Mouse (Mus musculus) heart, embryonic 10.5 days (tissue): ENCODE data around the gene Arid5b. TPM values are rescaled to one million over a fixed set of nuclear protein-coding genes. Genes with fewer than 3 reads are reported as not detected.

Source experiments
- DNase-seq: peaks from one replicate; pipeline ENCODE4 v3.0.0-alpha.2; 2017; ENCODE audit warnings: low spot score
- H3K27ac ChIP-seq: fragments of 300-500 bp; sonication (generic); 2 replicates; pipeline ENCODE4 v1.5.1; 2016; ENCODE audit warnings: mild to moderate bottlenecking
- H3K27me3 ChIP-seq: fragments of 300-500 bp; sonication (generic); 2 replicates; pipeline ENCODE4 v1.6.1; 2016; ENCODE audit warnings: mild to moderate bottlenecking; ENCODE audit not compliant: poor library complexity, insufficient read depth, severe bottlenecking
- H3K36me3 ChIP-seq: fragments of 300-500 bp; sonication (generic); 2 replicates; pipeline ENCODE4 v1.6.1; 2016; ENCODE audit warnings: mild to moderate bottlenecking, moderate library complexity
- H3K4me1 ChIP-seq: fragments of 300-500 bp; sonication (generic); 2 replicates; pipeline ENCODE4 v1.6.1; 2016; ENCODE audit warnings: mild to moderate bottlenecking
- H3K4me3 ChIP-seq: fragments of 300-500 bp; sonication (generic); 2 replicates; pipeline ENCODE4 v1.5.1; 2016; ENCODE audit warnings: mild to moderate bottlenecking, moderate library complexity
- H3K9me3 ChIP-seq: fragments of 300-500 bp; sonication (generic); 2 replicates; pipeline ENCODE4 v1.6.1; 2016; ENCODE audit warnings: mild to moderate bottlenecking, moderate library complexity
- WGBS: fragments of 180-500 bp; shearing (Covaris S2); methylation state at CpG from one replicate; pipeline ENCODE4 v1.1.7; 2016; 5-methylcytosine and 5-hydroxymethylcytosine counted together
- polyA plus RNA-seq: library from polyadenylated mRNA; unstranded; fragments of >200 nt; fragmentation: Nextera tagmentation; extraction: Ambion mirVana; gene quantifications from 2 replicates; pipeline ENCODE4 v1.2.1, GENCODE M21; 2016

The Arid5b gene
- polyA plus RNA-seq, 1 experiment from 2014 or later, result 18.2 TPM

DNA sequence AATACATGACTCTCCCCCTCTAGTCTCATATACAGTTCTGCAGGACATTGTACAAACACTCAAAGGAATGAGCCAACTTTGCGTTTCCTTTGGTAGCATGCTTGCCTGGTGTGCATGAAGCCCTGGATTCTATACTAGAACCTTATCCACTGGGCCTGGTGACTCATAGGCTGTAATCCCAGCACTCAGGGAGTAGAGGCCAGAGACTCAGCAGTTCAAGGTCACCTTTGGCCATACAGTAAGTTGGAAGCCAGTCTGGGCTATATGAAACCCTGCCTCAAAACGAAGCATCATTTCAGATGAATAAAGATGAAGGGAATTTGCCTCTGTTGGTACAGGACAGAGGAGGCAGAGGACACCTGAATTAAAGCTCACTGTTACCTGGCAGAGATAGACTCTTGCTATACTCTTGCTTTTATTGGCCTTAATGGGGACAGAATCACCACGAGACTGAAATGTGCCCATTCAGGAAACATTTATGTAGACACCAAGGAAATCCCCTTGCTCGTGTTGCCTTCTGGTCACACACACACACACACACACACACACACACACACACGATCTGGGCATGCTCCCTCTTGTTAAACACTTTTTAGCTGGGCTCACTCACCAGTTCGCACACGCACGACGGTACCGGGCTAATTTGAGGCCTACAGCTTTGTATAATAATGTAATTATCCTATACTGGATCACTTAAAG, 21.0 kb downstream of the Arid5b start:
- 85% methylated on average over 10 of the region's 10 CpGs for WGBS
- Histone ChIP-seq H3K9me3 (no peaks in the 10 kb centered on the region), H3K4me1 (peaks cover 10% of the 10 kb centered on the region), H3K36me3 (no peaks in the 10 kb centered on the region; the same call in 1 of the 2 replicates), H3K27me3 (no peaks in the 10 kb centered on the region), H3K4me3 (no peak overlapping the region), H3K27ac (no peak overlapping the region)
- DNase-seq, result no peak

DNA sequence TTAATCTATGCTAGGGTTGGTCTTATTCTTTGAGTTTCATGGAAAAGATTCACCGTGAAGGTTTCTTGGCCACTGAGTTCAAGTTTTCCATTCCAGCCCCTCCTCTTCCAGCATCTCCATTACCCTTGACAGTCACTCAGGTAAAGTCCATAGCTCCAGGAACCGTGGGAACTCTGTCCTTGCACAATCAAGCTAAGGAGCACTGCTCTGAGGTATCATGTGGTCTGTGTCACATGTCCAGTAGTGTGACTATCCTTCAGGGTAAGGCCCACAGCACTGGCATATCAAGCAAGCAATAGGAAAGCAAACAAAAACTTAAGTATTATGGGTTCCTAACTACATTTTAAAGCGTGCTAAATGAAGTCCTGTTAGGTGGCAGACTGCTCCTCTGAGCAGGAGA, 22.4 kb downstream of the Arid5b start:
- no peaks in the 10 kb centered on the region for H3K9me3 ChIP-seq
- no peaks in the 10 kb centered on the region for H3K27me3 ChIP-seq
- H3K4me3 ChIP-seq, result no peak overlapping the region
- peaks cover 10% of the 10 kb centered on the region for H3K4me1 ChIP-seq
- H3K36me3 ChIP-seq, result no peaks in the 10 kb centered on the region; the same call in 1 of the 2 replicates
- DNase-seq, result no peak
- no peak overlapping the region for H3K27ac ChIP-seq
- 71% methylated on average over 3 of the region's 3 CpGs for WGBS

DNA sequence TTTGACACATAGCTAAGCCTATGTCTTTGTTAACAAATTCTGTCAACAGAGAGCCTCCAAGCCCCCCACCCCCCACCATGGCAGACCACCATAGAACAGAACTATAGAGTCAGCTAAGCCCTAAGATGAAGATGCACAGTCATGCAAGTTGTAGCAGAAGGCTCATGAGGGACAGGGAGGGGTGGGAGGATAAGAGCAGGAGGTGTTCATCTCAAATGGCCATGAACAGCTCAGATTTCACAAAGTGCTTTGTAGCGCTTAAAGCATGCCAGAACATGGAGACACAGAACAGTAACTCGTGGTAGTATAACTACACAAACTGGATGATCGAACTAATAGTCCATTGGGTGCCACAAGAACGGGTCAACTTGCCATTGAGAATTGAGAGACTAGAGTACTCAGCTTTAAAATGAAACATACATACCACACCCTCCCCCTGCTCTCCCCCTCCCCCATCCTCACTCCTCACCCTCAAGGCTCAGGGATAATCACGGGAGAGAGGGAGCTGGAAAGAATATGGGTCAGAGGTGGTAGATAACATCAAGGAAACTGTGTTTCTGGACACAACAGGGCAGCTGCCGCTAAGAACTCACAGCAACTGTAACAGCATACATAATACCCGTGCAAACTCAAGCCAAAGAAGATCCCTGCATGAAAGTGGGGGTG, 25.0 kb downstream of the Arid5b start:
- no peak overlapping the region for H3K4me3 ChIP-seq
- H3K27ac ChIP-seq, result no peak overlapping the region
- no peaks in the 10 kb centered on the region; the same call in 1 of the 2 replicates for H3K36me3 ChIP-seq
- H3K27me3 ChIP-seq, result no peaks in the 10 kb centered on the region
- 74% methylated on average over 7 of the region's 7 CpGs for WGBS
- no peak for DNase-seq
- no peaks in the 10 kb centered on the region for H3K9me3 ChIP-seq
- H3K4me1 ChIP-seq, result peaks cover 15% of the 10 kb centered on the region

DNA sequence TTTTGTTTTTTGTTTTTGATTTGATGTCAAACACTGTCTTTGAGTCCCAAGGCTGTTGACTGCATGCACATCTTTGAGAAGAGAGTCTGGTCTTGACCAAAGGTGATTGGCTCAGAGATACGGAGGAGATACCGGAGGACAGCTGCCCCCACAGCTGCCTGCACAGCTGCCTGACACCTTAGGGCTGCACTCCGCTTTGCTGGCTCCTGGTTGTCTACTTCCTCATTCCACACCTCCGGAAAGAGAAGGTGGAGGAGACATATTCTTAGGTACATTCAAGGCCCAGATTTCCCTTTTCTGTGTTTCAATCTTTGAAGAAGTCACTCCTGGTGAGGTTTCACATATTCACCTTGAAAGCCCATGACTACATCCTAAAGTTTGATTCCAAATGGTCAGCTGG, 25.9 kb downstream of the Arid5b start:
- Histone ChIP-seq H3K4me1 (peaks cover 15% of the 10 kb centered on the region), H3K36me3 (no peaks in the 10 kb centered on the region; the same call in 1 of the 2 replicates), H3K4me3 (no peak overlapping the region), H3K9me3 (no peaks in the 10 kb centered on the region), H3K27ac (no peak overlapping the region), H3K27me3 (no peaks in the 10 kb centered on the region)
- 86% methylated on average over 4 of the region's 4 CpGs for WGBS
- no peak for DNase-seq

DNA sequence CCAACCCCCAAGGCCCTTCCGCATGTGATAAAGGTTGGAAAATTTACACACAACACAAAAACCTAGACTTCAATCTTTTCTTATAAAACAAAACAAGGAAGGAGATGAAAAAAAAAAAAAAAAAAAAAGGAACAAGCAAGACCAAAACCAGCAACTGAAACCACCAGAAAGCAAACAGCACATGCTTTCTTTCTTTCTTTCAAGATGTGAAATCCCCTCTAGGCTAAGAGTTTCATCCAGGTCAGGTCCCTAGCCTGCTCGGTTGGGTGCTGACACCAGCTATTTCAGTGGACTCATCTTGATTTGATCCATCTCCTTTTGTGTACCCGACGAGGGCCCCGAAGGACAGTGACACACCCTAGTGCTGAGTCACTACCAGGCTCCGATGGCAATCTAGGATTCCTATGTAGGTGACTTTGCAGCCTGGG, 29.2 kb downstream of the Arid5b start:
- Histone ChIP-seq H3K27me3 (no peaks in the 10 kb centered on the region), H3K27ac (0 out of 2 replicates have a peak overlapping the region, but pooled peaks have one; percentile 23), H3K4me3 (no peak overlapping the region), H3K4me1 (peaks cover 14% of the 10 kb centered on the region), H3K36me3 (no peaks in the 10 kb centered on the region; the same call in 1 of the 2 replicates), H3K9me3 (no peaks in the 10 kb centered on the region)
- no peak for DNase-seq
- 43% methylated on average over 6 of the region's 6 CpGs for WGBS

DNA sequence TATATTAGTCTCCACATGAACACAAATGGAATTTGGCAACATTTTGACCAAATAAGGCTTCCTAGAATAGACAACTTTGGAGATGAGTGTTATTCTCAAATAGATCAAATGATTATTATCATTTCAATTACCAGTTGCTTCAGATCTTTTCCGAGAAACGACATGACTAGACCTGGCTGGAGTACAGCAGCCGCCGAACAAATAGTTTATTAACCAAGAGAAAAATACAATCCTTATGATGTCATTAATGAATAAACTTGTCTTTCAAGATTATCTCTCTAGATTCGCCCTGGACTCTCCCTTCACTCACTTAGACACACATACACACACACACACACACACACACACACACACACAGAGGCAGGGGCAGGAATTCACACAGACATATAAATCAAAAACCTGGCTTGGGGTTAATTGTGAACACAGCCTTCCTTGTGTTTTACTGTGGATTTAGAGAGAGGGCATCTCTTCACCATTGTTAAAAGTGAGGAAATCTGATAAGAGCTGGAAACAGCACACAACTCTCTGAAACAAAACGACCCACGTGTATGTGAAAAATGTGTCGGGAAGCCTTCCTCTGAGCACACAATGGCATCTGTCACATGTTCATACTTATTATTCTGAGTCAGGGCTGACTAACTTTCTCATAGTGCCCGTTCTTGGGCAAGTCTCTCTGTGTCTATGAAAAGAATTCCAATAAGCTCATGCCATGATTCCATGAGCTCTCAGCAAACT, 30.1 kb downstream of the Arid5b start:
- peaks cover 5% of the 10 kb centered on the region for H3K4me1 ChIP-seq
- 72% methylated on average over 9 of the region's 9 CpGs for WGBS
- DNase-seq, result no peak
- H3K36me3 ChIP-seq, result no peaks in the 10 kb centered on the region; the same call in 1 of the 2 replicates
- H3K4me3 ChIP-seq, result no peak overlapping the region
- no peaks in the 10 kb centered on the region for H3K27me3 ChIP-seq
- H3K27ac ChIP-seq, result no peak overlapping the region
- no peaks in the 10 kb centered on the region for H3K9me3 ChIP-seq

DNA sequence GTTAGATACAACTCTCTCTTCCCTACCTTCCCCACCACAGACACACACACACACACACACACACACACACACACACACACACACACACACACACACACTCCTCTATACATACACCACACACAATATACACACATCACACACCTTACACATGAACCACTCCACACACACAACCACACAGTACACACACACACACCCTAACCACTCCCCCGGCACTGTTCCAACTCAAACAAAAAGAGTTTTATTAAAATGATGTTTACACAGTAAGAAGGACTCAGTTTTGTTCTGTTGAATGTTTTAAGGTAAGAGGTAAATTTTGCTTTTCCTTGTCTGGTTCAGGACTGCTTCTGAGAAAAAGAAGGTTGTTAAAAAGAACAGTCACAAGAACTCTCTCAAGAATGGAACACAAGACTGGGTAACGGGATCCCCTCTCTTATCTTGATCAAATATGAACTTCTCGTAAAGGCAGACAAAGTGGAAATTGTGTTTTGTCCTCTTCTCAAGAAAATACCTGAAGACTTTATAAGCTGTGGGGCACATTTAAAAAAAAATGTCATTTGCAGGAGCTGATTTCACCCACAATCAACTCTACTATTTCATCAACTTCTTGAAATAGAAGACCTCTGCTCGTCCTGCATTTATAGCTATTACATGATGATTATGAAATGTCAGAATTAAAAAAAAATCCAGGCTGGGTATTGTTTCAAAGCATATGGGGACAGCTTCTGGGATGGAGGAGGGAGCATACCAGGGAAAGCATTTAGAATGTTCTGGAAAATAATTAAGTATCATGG, 30.9 kb downstream of the Arid5b start:
- H3K27ac ChIP-seq, result no peak overlapping the region
- peaks cover 4% of the 10 kb centered on the region for H3K36me3 ChIP-seq
- 84% methylated on average over 4 of the region's 4 CpGs for WGBS
- peaks cover 5% of the 10 kb centered on the region; the same call in 1 of the 2 replicates for H3K4me1 ChIP-seq
- no peaks in the 10 kb centered on the region for H3K27me3 ChIP-seq
- no peak for DNase-seq
- H3K9me3 ChIP-seq, result no peaks in the 10 kb centered on the region
- H3K4me3 ChIP-seq, result no peak overlapping the region

DNA sequence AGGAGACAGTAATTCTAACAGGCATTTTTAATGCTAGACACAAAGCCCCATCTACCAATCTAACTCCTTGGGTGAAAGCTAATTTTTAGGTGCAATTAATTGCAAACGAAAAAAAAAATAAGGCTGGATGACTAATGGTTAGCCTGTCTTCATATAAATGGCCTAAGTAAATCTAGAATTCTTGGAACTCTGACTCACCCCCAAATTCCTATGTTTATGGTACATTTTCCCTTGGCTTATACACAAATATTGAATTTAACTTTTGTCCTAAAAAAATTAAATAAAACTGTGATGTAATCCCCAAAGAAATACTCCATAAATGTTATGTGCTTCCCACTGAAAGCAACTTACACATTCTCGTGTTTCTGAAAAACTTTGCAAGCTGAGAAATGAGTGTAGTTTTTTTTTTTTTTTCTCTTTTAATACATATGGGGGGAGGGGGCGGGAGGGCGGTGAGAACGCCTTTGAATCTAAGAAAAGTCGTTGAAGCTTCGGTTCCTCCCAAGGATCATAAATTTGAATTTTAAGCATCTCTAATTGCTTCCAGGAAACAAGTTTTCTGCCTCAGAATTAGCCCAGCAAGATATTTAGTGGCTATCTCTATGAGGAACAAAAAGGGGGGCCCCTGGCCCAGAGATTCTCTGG, 31.8 kb downstream of the Arid5b start:
- Histone ChIP-seq H3K36me3 (peaks cover 12% of the 10 kb centered on the region), H3K27me3 (no peaks in the 10 kb centered on the region), H3K4me3 (no peak overlapping the region), H3K27ac (no peak overlapping the region), H3K9me3 (no peaks in the 10 kb centered on the region), H3K4me1 (peaks cover 5% of the 10 kb centered on the region; the same call in 1 of the 2 replicates)
- DNase-seq, result no peak
- WGBS, result 74% methylated on average over 7 of the region's 7 CpGs

DNA sequence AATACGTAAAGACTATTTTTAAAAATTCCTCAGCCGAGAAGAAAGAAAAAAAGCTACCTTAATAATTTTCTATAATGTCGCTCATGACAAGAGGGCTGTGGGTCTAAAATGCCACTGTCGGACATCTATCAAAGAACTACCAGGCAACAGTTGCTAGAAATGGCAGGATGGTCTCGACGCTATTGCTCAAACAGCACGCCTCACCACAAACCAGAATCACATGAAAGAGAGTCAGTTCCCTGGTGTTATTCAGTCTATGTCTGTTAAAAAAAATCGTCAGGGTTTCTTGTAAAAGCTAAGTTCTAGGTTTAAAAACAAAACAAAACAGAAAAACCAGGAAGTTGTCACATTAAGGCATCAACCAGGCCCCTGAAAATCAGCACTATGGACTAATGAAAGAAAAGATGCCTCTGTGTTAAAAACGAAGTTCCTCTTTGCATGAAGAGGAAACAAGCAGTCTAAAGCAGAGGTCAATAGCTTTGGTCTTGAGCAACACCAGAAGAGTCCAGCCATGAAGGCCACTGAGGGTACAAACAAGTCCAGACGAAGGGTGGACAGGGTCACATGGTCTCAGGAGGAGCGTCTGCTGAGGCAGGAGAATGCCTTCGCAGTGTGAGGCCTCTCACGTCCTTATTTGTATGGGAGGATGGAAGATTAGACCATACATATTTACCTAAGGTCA, 37.6 kb downstream of the Arid5b start:
- no peak overlapping the region for H3K4me3 ChIP-seq
- H3K4me1 ChIP-seq, result peaks cover 3% of the 10 kb centered on the region; the same call in 1 of the 2 replicates
- DNase-seq, result no peak
- no peaks in the 10 kb centered on the region for H3K9me3 ChIP-seq
- peaks cover 23% of the 10 kb centered on the region for H3K36me3 ChIP-seq
- H3K27ac ChIP-seq, result no peak overlapping the region
- H3K27me3 ChIP-seq, result no peaks in the 10 kb centered on the region
- 77% methylated on average over 13 of the region's 13 CpGs for WGBS

DNA sequence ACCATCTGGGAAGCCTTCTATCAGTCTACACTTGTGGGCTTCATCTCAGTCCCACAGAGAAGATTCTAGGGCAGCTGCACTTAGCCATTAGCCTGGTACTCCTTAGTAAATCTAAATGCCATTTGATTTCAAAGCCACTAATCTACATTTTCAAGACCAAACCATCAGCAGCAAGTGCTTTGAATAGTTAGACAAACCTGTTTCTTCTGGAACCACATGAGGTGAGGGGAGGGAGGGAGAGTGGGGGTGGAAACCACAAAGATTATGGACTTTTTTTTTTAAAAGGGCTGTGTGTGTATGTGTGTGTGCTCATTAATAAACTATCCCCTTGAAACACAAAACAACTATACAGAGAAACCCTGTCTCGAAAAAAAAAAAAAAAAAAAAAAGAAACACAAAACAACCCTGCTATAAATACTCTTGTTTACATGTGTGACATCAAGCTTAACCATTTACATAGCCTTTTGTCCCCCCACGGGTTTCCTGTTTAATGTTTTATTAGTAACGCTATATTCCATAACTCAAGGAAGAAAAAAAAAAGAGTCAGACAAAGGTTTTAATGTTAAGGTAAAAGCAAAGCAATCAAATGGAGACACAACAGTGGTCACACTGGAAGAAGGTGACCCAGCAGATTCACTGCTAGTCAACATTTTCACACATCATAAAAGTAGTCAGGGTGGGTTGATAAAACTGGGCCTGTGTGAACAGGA, 38.3 kb downstream of the Arid5b start:
- peaks cover 3% of the 10 kb centered on the region; the same call in 1 of the 2 replicates for H3K4me1 ChIP-seq
- H3K27ac ChIP-seq, result no peak overlapping the region
- WGBS, result 75% methylated on average over 3 of the region's 3 CpGs
- no peak overlapping the region for H3K4me3 ChIP-seq
- DNase-seq, result no peak
- no peaks in the 10 kb centered on the region for H3K27me3 ChIP-seq
- peaks cover 23% of the 10 kb centered on the region for H3K36me3 ChIP-seq
- H3K9me3 ChIP-seq, result no peaks in the 10 kb centered on the region

DNA sequence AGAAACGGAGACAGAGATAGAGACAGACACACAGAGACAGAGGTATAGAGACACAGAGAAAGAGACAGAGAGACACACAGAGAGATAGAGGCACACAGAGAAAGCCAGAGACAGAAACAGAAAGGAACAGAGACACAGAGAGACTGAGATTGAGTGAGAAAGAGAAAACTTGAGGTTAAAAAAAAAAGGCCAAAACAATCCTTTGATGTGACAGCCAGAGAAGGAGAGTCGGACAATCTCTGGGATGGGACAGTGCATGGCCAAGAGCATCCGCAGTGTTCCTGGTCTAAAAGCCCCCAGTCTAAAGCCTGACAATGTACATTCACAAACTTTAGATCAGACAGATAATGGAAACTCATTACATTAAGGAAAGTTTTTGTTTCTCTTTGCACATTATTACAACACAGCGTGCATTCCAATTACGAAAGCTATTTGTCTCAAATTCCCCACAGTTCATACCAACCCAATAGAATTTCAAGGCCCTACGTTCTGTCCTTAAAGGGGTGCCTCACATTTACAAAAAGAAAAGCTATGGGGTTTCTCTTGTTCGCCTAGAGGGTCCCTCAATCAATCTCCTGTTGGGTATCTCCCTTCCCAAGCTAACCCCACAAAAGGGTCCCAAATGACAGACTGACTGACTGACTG, 39.0 kb downstream of the Arid5b start:
- H3K27me3 ChIP-seq, result no peaks in the 10 kb centered on the region
- 71% methylated on average over 7 of the region's 7 CpGs for WGBS
- no peak overlapping the region for H3K4me3 ChIP-seq
- DNase-seq, result no peak
- H3K36me3 ChIP-seq, result peaks cover 23% of the 10 kb centered on the region
- H3K27ac ChIP-seq, result peak overlapping the region; percentile 52; the same call in 1 of the 2 replicates
- H3K9me3 ChIP-seq, result no peaks in the 10 kb centered on the region
- H3K4me1 ChIP-seq, result peaks cover 3% of the 10 kb centered on the region; the same call in 1 of the 2 replicates
